Mouse (Mus musculus) small intestine, adult 2 months (tissue): ENCODE data around the gene Slc6a16.

Experiments used
- CTCF ChIP-seq: fragments of 200-500 bp; IDR thresholded peaks from 2 replicates; pipeline ENCODE4 v1.5.1; 2012; ENCODE audit warnings: low read depth, mild to moderate bottlenecking, control low read depth, inconsistent platforms, low read length, moderate library complexity, mixed read lengths; ENCODE audit not compliant: insufficient replicate concordance, insufficient read length; ENCODE audit errors: extremely low read depth
- POLR2A ChIP-seq: fragments of 200-500 bp; IDR thresholded peaks from 2 replicates; pipeline ENCODE4 v1.6.1; 2012; ENCODE audit warnings: low read depth, mild to moderate bottlenecking, control low read depth, inconsistent platforms, low read length, moderate library complexity

DNA sequence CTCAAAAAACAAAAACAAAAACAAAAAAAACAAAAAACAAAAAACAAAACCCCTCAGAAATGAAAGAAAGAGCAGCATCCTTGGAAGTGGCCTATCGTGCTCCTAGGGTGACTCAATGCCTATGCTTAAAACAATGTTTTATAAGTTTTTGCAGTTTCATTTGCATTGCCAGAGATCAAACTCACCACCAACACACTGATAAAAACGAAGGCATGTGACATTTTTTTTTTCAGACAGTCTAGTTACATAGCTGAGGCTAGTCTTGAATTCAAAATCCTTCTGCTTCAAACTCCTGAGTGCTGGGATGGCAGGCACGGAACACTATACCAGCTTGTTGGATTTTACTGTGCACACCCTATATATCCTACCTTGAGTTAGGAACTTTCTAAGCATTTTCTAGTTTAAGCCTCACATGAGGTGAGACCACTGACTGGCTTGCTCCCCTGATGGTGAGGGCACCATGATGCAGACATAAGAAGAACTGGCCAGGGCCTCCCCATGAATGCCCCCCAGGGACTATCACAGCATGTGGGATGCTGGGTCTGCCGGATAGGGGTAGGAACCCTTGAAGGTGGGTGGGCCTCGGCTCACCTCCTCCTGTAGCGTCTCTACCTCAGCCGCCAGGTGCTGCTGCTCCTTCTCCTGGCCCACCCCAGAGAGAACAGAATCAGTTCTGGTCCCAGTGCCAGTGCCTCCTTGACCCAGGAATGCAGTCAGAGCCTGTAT, 48.1 kb upstream of the Slc6a16 start:
- TF ChIP-seq POLR2A (no peak), CTCF (no peak)
